Mouse (Mus musculus): ENCODE results near the gene Zcchc24.

DNA sequence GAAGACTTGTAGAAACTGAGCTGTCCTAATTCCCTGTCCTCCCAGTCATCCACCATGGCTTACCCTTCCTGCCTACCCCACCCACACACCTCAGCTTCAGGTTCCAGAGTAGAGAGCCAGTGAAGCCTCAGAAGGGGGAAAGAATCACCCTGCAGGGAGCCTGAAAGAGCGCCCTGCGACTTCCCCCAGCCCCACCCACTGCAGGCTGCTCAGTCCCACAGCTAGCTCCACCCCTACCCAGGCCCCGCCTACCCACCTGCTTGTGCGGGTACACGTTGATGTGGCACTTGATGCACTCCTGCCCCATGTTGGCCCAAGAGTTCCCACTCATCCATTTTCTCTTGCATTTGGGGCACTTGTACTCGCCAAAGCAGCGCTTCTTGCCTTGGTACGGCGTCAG is 49.5 kb downstream of the Zcchc24 start:
- TF ChIP-seq CTCF (IDR thresholded peaks at IDR 0.05; ENCODE audit: control insufficient read depth, insufficient read depth, insufficient read length), result no peak
- TF ChIP-seq MAX (IDR thresholded peaks at IDR 0.05), result no peak

Data from C2C12 (cell line).